Mouse (Mus musculus) cerebellum, postnatal 10 days (tissue): ENCODE measurements around the gene Ncf2.
"Not testable (repeated sequence)": the region's sequence is repeated elsewhere in the genome, so short reads cannot be mapped to it uniquely, and the experiment has no call there.

Experiments used
- DNase-seq, 2 experiments: peaks; one replicate each; pipeline ENCODE4 v3.0.0; 2021; ENCODE audit warnings: mixed read lengths in 2 of 2

Ncf2 gene

GRCm38 (mm10) chr1:152799897-152800296 lies at the start of gene Ncf2:
Ncf2 (plus strand) TSS chr1:152800194.
- no peak for DNase-seq

- no peak for DNase-seq
Observed at GRCm38 (mm10) chr1:152750312-152750965, 49.6 kb upstream of the Ncf2 start, which contains the start of gene Apobec4. Apobec4 (plus strand) TSS chr1:152750551.

- no peak for DNase-seq
Observed at GRCm38 (mm10) chr1:152761791-152762190, 38.2 kb upstream of the Ncf2 start.

- DNase-seq = peak; percentile 99 to 100
Observed at GRCm38 (mm10) chr1:152766032-152766772, 33.8 kb upstream of the Ncf2 start, which contains the start of the genes Rgl1 and Arpc5. Rgl1 (minus strand) TSS chr1:152766351. Arpc5 (plus strand) TSS chr1:152766542.

GRCm38 (mm10) chr1:152766804-152767748 lies 32.9 kb upstream of the Ncf2 start:
- peak in 1 of 2 experiments; percentile 67 for DNase-seq

- peak; percentile 94 for DNase-seq
Observed at GRCm38 (mm10) chr1:152767749-152768488, 32.1 kb upstream of the Ncf2 start.

- DNase-seq = no peak
Observed at GRCm38 (mm10) chr1:152771016-152771415, 29.0 kb upstream of the Ncf2 start.

GRCm38 (mm10) chr1:152774601-152775000 lies 25.4 kb upstream of the Ncf2 start:
- not testable (repeated sequence) for DNase-seq

- peak; percentile 75 to 79 for DNase-seq
Observed at GRCm38 (mm10) chr1:152779071-152779737, 20.8 kb upstream of the Ncf2 start.

GRCm38 (mm10) chr1:152784620-152785019 lies 15.4 kb upstream of the Ncf2 start:
- DNase-seq = no peak

GRCm38 (mm10) chr1:152785446-152785845 lies 14.5 kb upstream of the Ncf2 start:
- DNase-seq = not testable (repeated sequence)

GRCm38 (mm10) chr1:152786953-152787352 lies 13.0 kb upstream of the Ncf2 start:
- DNase-seq = no peak

GRCm38 (mm10) chr1:152788121-152788660 lies 11.8 kb upstream of the Ncf2 start:
- no peak for DNase-seq

GRCm38 (mm10) chr1:152790254-152790653 lies 9.7 kb upstream of the Ncf2 start:
- peak; percentile 56 to 59 for DNase-seq

- no peak for DNase-seq
Observed at GRCm38 (mm10) chr1:152790821-152791220, 9.2 kb upstream of the Ncf2 start.

- no peak for DNase-seq
Observed at GRCm38 (mm10) chr1:152791269-152791668, 8.7 kb upstream of the Ncf2 start.

- peak; percentile 20 to 30 for DNase-seq
Observed at GRCm38 (mm10) chr1:152792736-152793494, 7.1 kb upstream of the Ncf2 start.

GRCm38 (mm10) chr1:152793495-152794130 lies 6.4 kb upstream of the Ncf2 start:
- no peak for DNase-seq

GRCm38 (mm10) chr1:152795688-152796255 lies 4.2 kb upstream of the Ncf2 start:
- no peak for DNase-seq
